Mouse (Mus musculus): ENCODE results near the gene Sox9.
A peak's percentile ranks its signal among the peaks of the same experiment; 100 is the strongest.

Sox9 gene

DNA sequence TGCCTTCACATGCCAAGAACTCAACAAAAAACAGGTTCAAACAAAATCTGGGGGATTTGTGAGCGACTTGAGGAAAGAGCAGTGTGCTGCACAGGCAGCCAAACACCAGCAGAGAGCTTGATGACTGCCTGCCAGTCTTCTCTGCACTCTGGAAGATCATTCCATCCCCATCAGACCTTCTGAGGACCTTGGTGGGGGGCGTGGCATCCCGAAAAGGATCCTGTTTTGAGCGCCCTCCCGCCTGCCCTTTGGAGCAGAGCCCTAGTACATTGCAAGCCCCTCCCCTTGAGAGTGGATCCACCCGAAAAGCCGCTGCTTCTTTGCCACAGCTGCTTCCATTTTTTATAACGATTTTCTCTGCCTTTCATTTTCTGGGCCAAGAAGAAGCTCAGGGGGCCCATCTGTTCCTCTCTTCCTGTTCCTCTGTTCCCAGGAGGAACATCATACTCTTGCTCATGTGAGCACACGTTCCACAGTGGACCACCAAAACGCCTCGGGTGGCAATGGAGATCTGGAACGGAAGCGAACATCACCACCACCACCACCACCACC is 16.9 kb downstream of the Sox9 start:
- DNase-seq (ENCODE audit: low read depth, low spot score), result peak; percentile 72

DNA sequence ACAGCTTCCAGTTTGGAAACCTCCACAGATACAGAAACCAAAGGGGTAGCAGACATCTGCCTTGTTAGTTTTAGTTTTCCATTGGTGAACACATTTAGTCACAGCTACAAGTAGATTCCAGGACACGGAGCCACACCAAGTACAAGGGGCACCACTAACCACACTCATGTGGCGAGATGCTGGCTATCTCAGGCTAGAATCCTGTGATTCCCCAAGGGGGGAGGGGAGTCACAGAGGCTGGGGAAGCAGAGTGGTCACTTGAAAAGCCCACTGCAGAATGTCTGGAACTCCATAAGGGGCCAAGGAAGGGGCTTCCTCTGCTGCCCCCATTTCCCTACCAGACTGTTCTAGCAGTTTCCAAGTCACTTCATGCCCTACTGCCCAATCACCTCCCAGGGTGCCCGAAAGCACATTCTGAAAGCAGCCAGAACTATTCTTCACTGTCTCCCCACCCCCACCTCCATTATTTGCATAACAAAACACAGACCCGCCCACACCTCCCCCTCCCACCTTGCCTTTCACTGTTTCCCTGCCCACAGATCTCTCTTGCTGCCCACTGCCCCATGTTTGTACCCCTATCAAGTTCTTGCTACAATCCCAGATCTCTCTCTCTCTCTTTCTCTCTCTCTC is 19.3 kb downstream of the Sox9 start:
- peak; percentile 62 for DNase-seq (ENCODE audit: low read depth, low spot score)

DNA sequence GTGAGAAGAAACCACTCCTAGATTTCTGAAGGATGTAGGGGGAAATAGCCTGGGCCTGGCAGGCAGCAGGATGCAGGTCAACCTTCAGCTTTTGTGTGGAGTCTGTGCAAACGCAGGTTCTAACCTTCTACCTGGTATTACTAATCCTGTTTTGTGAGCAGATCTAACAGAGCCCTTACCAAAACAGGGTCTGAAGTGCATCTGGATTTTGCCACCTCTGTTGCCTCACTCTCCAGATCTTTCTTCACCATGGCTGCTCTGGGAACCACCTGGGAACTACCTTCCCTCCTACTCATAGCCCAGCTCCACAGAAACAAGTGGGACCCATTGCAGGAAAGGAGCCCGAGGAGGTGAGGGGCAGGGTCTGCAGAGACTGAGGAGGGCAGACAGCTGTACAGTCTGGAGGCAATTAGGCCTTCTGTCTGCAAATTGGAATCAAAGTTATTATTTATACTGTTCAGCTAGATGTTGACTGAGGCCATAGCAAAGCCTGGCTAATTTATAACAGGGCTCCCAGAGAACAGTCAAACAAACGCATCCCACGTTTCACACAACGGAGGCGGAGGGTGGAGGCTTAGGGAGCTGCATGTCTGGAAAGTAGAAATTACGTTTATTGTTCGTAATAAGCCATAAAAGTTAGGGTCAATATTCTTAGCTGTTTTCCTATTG is 25.9 kb downstream of the Sox9 start:
- DNase-seq (ENCODE audit: low read depth, low spot score), result no peak

GRCm38 (mm10) chr11:112810447-112811151 is 28.6 kb downstream of the Sox9 start:
- peak; percentile 60 for DNase-seq (ENCODE audit: low read depth, low spot score)

DNA sequence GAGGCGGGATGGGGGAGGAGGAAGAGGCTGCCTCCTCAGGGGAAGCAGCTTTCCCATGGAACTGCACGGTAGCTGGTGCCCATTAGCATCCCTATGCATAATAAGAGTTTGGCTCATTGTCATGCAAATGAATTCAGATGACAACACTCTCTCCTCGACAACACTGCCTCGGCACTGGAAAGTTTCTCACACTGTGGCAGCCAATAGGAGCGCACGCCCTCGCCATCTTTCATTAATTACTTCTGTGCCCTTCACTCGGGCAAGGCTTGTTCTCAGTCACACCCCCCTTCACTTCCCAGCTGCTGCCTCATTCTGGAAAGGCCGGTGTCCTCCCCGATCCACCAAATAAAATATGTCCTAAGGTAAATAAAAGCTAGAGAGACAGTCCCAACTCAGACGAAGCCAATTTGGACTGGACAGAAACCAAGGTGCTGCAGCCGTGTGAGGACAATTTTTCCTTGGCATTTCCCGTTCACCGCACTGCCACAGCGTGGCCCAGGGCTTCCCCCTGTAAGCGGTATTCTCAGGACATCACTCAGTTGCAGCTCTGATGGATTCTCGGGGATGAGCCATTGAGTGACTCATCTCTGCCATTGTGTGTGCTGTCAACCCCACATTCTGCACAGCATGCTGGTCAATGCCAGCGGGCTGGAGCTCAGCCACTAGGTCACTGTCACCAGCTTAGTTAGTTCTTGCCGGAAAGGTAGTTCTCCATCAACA is 29.3 kb downstream of the Sox9 start:
- peak; percentile 98 for DNase-seq (ENCODE audit: low read depth, low spot score)

- no peak for DNase-seq (ENCODE audit: low read depth, low spot score)
These were observed 36.0 kb downstream of the Sox9 start for GRCm38 (mm10) chr11:112817829-112818650.

GRCm38 (mm10) chr11:112818651-112819270 is 36.7 kb downstream of the Sox9 start:
- DNase-seq (ENCODE audit: low read depth, low spot score), result no peak

- no peak for DNase-seq (ENCODE audit: low read depth, low spot score)
These were observed 39.5 kb downstream of the Sox9 start for GRCm38 (mm10) chr11:112821536-112821935.

DNA sequence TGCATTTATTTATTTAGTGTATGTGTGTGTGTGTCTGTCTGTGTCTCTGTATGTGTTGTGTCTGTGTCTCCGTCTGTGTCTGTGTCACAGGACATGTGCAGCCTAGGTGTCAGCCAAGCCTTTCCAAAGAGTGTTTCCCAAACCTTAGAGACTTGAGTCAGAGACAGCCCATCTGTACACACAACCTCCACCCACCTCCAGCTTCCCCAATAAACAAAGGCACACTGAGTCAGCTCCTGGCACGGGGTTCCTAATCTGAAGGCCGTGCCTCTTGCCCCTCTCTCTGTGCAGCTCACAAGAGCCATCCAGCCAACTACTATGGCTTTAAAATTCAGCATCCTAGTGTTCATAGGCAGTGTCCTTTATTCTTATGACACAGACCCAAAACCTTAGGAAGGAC is 42.1 kb downstream of the Sox9 start:
- DNase-seq (ENCODE audit: low read depth, low spot score), result no peak

GRCm38 (mm10) chr11:112826193-112827043 is 44.4 kb downstream of the Sox9 start:
- no peak for DNase-seq (ENCODE audit: low read depth, low spot score)

- no peak for DNase-seq (ENCODE audit: low read depth, low spot score)
These were observed 45.0 kb downstream of the Sox9 start for GRCm38 (mm10) chr11:112827044-112827347.

GRCm38 (mm10) chr11:112828553-112829287 is 46.7 kb downstream of the Sox9 start:
- no peak for DNase-seq (ENCODE audit: low read depth, low spot score)

DNA sequence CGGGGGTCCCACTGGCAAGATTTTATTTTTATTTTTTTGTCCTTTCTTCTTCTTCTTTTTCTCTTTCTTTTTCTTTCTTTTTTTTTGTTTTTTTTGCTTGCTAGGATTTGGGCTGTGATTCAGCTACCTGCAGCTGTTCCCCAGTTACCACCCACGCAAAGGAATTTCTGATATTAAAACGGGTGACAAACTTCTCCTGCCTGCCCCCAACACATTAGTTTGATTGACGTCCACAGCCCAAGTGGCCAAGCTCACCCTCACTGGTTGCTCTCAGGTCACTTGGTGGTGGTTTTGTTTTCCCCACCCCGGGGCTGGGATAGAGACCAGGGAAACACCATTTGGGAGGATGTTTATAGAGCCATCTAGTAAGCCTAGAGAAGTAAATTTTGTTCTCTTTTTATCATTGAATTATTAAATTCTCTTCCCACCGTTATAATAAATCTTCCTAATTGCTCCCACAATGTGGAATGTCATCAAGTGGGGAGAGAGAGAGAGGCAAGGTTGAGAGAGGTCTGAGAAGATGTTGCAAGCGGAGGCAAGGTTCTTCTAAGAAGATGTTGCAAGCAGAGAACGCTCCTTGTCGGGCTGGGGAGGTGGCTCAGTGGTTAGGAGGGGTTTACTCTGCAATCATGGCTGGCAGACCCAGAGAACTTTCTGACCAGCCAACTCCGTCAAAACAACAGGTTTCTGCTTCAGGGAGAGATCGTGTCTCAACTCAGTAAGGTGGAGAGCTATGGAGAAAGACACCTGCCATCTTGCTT is 52.4 kb downstream of the Sox9 start:
- DNase-seq (ENCODE audit: low read depth, low spot score), result no peak

DNA sequence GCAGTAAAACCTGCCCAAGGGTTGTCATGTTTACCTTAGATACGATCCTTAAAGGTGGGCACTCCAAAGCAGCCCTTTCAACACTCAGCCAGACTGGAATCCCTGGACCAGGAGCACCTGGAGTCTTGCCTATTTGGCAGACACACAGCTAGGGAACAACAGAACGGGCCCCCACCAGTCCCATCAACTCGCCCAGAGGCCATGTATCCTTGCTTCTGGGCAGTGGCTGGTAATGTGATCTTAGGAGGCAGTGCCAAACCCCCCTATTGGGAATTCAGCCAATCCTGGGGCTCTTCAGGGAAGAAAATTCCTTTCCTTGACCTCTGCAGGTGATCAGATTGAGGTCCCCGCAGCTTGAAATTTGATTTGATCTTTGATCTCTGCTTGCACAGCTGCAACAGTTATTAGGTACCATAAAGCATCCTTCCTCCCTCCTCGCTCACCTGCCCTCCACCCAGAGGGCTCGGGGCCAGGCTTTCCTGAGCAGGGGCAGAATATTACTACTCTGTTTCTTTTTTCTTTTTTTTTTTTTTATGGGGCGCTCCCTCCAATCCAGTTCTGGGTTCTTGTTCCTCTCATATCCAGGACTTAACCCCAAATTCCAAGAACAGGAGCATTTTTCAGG is 53.6 kb downstream of the Sox9 start:
- no peak for DNase-seq (ENCODE audit: low read depth, low spot score)
